ENCODE assay signal across 10 mouse cellular contexts in genomic region chr2:75998692-75999091, GRCm38 (mm10). TPM values are rescaled to one million over a fixed set of nuclear protein-coding genes. Genes with fewer than 3 reads are reported as not detected.
DNase-seq lines count a peak whose midpoint lies in the region; ATAC-seq lines count a peak whose summit lies in the region.
"Had no signal": no experiment of that assay in that cellular context is flagged by ENCODE, and none has a peak within 500 bp of the region (broad histone marks: within the 10 kb centered on the region; RNA-seq: fewer than 3 reads in every experiment).

No protein-coding gene starts in this region.

- H3K4me3 ChIP-seq in heart, embryonic 12.5 days = no peak overlapping the region
- H3K4me3 ChIP-seq in neural tube, embryonic 11.5 days (ENCODE audit: low read depth, low read length) = no peak overlapping the region
- H3K4me3 ChIP-seq in neural tube, embryonic 15.5 days (replicated peaks) = no peak overlapping the region
- no peak overlapping the region for H3K4me3 ChIP-seq in hindbrain, embryonic 10.5 days
- no peak overlapping the region for H3K4me3 ChIP-seq in limb, embryonic 12.5 days (replicated peaks)
- H3K4me3 ChIP-seq: liver, embryonic 13.5 days had no signal

- H3K9me3 ChIP-seq in heart, embryonic 12.5 days (replicated peaks) = no peaks in the 10 kb centered on the region
- no peaks in the 10 kb centered on the region for H3K9me3 ChIP-seq in neural tube, embryonic 11.5 days (ENCODE audit: control insufficient read depth, low read length)
- no peaks in the 10 kb centered on the region for H3K9me3 ChIP-seq in neural tube, embryonic 15.5 days (replicated peaks)
- no peaks in the 10 kb centered on the region for H3K9me3 ChIP-seq in hindbrain, embryonic 10.5 days
- no peaks in the 10 kb centered on the region for H3K9me3 ChIP-seq in limb, embryonic 12.5 days
- H3K9me3 ChIP-seq: liver, embryonic 13.5 days had no signal

- H3K4me1 ChIP-seq in heart, embryonic 12.5 days (replicated peaks) = peaks cover 27% of the 10 kb centered on the region
- H3K4me1 ChIP-seq in neural tube, embryonic 11.5 days (ENCODE audit: control insufficient read depth, insufficient read depth, low read length) = peaks cover 30% of the 10 kb centered on the region
- H3K4me1 ChIP-seq in neural tube, embryonic 15.5 days = peaks cover 14% of the 10 kb centered on the region
- H3K4me1 ChIP-seq in hindbrain, embryonic 10.5 days (replicated peaks) = peaks cover 70% of the 10 kb centered on the region
- H3K4me1 ChIP-seq in limb, embryonic 12.5 days (replicated peaks) = peaks cover 15% of the 10 kb centered on the region
- H3K4me1 ChIP-seq: liver, embryonic 13.5 days had no signal

- H3K27me3 ChIP-seq in heart, embryonic 12.5 days (replicated peaks) = 0 out of 2 replicates have a peak, but pooled peaks cover 2% of the 10 kb centered on the region
- no peaks in the 10 kb centered on the region for H3K27me3 ChIP-seq in neural tube, embryonic 11.5 days (ENCODE audit: control insufficient read depth, insufficient read depth, low read length)
- no peaks in the 10 kb centered on the region for H3K27me3 ChIP-seq in neural tube, embryonic 15.5 days (replicated peaks)
- H3K27me3 ChIP-seq in hindbrain, embryonic 10.5 days (ENCODE audit: insufficient read depth, poor library complexity, severe bottlenecking) = no peaks in the 10 kb centered on the region; the same call in 1 of the 2 replicates
- H3K27me3 ChIP-seq in limb, embryonic 12.5 days = no peaks in the 10 kb centered on the region
- H3K27me3 ChIP-seq: liver, embryonic 13.5 days; Patski had no signal

- 34% methylated on average over 8 of the region's 8 CpGs for WGBS in heart, embryonic 12.5 days
- 23% methylated on average over 8 of the region's 8 CpGs for WGBS in neural tube, embryonic 11.5 days
- WGBS in neural tube, embryonic 15.5 days = 25% methylated on average over 8 of the region's 8 CpGs
- WGBS in hindbrain, embryonic 10.5 days = 42% methylated on average over 8 of the region's 8 CpGs
- 26% methylated on average over 8 of the region's 8 CpGs for WGBS in limb, embryonic 12.5 days

- H3K27ac ChIP-seq in heart, embryonic 12.5 days (ENCODE audit: poor library complexity, severe bottlenecking) = no peak overlapping the region; the same call in 1 of the 2 replicates
- no peak overlapping the region for H3K27ac ChIP-seq in neural tube, embryonic 11.5 days (ENCODE audit: low read depth, low read length)
- no peak overlapping the region for H3K27ac ChIP-seq in neural tube, embryonic 15.5 days (replicated peaks)
- peak overlapping the region; percentile 72 for H3K27ac ChIP-seq in hindbrain, embryonic 10.5 days
- 0 out of 2 replicates have a peak overlapping the region, but pooled peaks have one; percentile 42 for H3K27ac ChIP-seq in limb, embryonic 12.5 days
- H3K27ac ChIP-seq: liver, embryonic 13.5 days had no signal

- H3K4me2 ChIP-seq in heart, embryonic 12.5 days = no peak overlapping the region
- no peak overlapping the region for H3K4me2 ChIP-seq in neural tube, embryonic 11.5 days (ENCODE audit: low read depth)
- H3K4me2 ChIP-seq in neural tube, embryonic 15.5 days = no peak overlapping the region
- no peak overlapping the region for H3K4me2 ChIP-seq in limb, embryonic 12.5 days
- H3K4me2 ChIP-seq: liver, embryonic 13.5 days had no signal

- ATAC-seq in heart, embryonic 12.5 days (ENCODE audit: insufficient number of reproducible peaks, low FRiP score) = no peak
- no peak for ATAC-seq in neural tube, embryonic 11.5 days (ENCODE audit: insufficient read depth, low FRiP score, low TSS enrichment)
- ATAC-seq in neural tube, embryonic 15.5 days (ENCODE audit: low FRiP score) = no peak
- ATAC-seq in limb, embryonic 12.5 days (ENCODE audit: insufficient number of reproducible peaks, insufficient read depth, low FRiP score, low TSS enrichment, low read depth) = no peak
- ATAC-seq: Patski had no signal

- no peak overlapping the region for H3K9ac ChIP-seq in heart, embryonic 12.5 days
- H3K9ac ChIP-seq in neural tube, embryonic 11.5 days (ENCODE audit: low read length) = no peak overlapping the region
- H3K9ac ChIP-seq in neural tube, embryonic 15.5 days (replicated peaks) = no peak overlapping the region
- no peak overlapping the region for H3K9ac ChIP-seq in limb, embryonic 12.5 days (replicated peaks)
- H3K9ac ChIP-seq: liver, embryonic 13.5 days had no signal

- H3K36me3 ChIP-seq in heart, embryonic 12.5 days = no peaks in the 10 kb centered on the region
- H3K36me3 ChIP-seq in neural tube, embryonic 11.5 days (ENCODE audit: control insufficient read depth, insufficient read depth, low read length) = no peaks in the 10 kb centered on the region
- no peaks in the 10 kb centered on the region for H3K36me3 ChIP-seq in neural tube, embryonic 15.5 days
- no peaks in the 10 kb centered on the region for H3K36me3 ChIP-seq in hindbrain, embryonic 10.5 days
- H3K36me3 ChIP-seq in limb, embryonic 12.5 days = no peaks in the 10 kb centered on the region
- H3K36me3 ChIP-seq: liver, embryonic 13.5 days had no signal

- DNase-seq in heart, adult 11 months = peak; percentile 40
- peak; percentile 27 for DNase-seq in neural tube, embryonic 11.5 days (ENCODE audit: low spot score)
- no peak for DNase-seq in hindbrain, embryonic 10.5 days (ENCODE audit: low spot score)
- DNase-seq in testis, postnatal 10 days (ENCODE audit: low spot score) = no peak
- DNase-seq in right cerebral cortex, postnatal 25 days = no peak
- DNase-seq: liver, embryonic 13.5 days had no signal

RNA-seq across cellular contexts. Expression of gene Ttc30a1, which starts 16.9 kb away (rescaled TPM):
- 6.1 and 6.7 TPM in 2 replicates for polyA plus RNA-seq in heart, embryonic 12.5 days (2016; fragmentation: Nextera tagmentation; extraction: Ambion mirVana)
- 11.3 and 12.1 TPM in 2 replicates for polyA plus RNA-seq in neural tube, embryonic 11.5 days (2014; fragmentation: Nextera tagmentation; extraction: Ambion mirVana)
- 7.4 and 7.6 TPM in 2 replicates for polyA plus RNA-seq in neural tube, embryonic 15.5 days (2015; fragmentation: Nextera tagmentation; extraction: Ambion mirVana)
- polyA plus RNA-seq in hindbrain, embryonic 10.5 days (2016; fragmentation: Nextera tagmentation; extraction: Ambion mirVana) = 9.7 and 10.7 TPM in 2 replicates
- polyA plus RNA-seq in limb, embryonic 12.5 days (2016; fragmentation: Nextera tagmentation; extraction: Ambion mirVana) = 10.0 and 10.4 TPM in 2 replicates

RNA-seq across cellular contexts. Expression of gene Ttc30a2, which starts 20.7 kb away (rescaled TPM):
- polyA plus RNA-seq in heart, embryonic 12.5 days (2016; fragmentation: Nextera tagmentation; extraction: Ambion mirVana) = 0.72 and 1.5 TPM in 2 replicates
- polyA plus RNA-seq in neural tube, embryonic 11.5 days (2014; fragmentation: Nextera tagmentation; extraction: Ambion mirVana) = 1.0 and 1.4 TPM in 2 replicates
- polyA plus RNA-seq in neural tube, embryonic 15.5 days (2015; fragmentation: Nextera tagmentation; extraction: Ambion mirVana) = 0.68 and 0.96 TPM in 2 replicates
- polyA plus RNA-seq in hindbrain, embryonic 10.5 days (2016; fragmentation: Nextera tagmentation; extraction: Ambion mirVana) = 0.50 and 0.72 TPM in 2 replicates
- polyA plus RNA-seq in limb, embryonic 12.5 days (2016; fragmentation: Nextera tagmentation; extraction: Ambion mirVana) = 0.59 and 0.60 TPM in 2 replicates

Comparison
In these comparisons a context has a peak if more than half of its experiments do, and no peak if none do; other contexts are left out.
1. DNase-seq: peak in heart, adult 11 months (single experiment) and neural tube, embryonic 11.5 days (single experiment); none in hindbrain, embryonic 10.5 days (single experiment), testis, postnatal 10 days (single experiment) and right cerebral cortex, postnatal 25 days (single experiment).
2. H3K27ac ChIP-seq: peak in hindbrain, embryonic 10.5 days (single experiment) and limb, embryonic 12.5 days (single experiment); none in heart, embryonic 12.5 days (single experiment), neural tube, embryonic 11.5 days (single experiment) and neural tube, embryonic 15.5 days (single experiment).